Mouse (Mus musculus): ENCODE data around the gene Haus4.

Haus4 gene

DNA sequence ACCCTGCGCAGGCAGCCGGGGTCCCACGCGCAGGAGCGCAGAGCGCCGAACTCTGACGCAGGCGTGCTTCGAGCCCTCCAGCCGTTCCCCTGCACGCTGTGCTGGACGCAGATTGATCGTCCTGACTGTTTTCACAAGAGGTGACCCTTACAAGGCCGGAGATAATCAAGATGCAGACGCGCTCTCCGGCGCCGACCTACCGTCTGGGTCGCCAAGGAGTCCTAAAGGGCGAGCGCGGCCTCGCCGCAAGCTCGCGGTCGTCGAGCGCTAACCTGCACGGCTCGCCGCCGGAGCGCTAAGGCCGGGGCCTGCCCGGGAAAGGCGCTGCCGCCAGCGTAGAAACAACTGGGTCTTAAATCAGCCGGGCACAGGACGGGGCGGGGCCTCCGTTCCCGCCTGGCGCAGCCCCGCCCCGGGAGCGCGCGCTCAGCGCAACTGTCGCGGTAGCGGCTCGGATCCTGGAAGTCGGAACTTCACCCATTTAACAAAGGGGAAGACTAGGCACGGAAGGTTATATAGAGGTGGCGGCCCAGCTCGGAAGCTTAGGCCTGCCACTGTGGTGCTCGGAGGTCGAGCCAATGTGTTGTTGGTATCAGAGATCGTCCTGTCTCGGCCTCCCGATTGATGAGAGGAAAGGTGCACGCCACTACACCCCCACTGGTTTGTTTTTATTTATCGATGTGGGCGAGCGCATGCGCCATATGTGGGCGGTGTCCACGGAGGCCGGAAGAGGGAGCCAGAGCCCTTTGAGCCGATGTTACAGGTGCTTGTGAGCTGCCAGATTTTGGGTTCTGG is at the start of gene Haus4:
TSS of gene Haus4 (minus strand) at position 642 of the 795 bp plus-strand sequence.
- DNase-seq = peak; percentile 60 to 63

DNA sequence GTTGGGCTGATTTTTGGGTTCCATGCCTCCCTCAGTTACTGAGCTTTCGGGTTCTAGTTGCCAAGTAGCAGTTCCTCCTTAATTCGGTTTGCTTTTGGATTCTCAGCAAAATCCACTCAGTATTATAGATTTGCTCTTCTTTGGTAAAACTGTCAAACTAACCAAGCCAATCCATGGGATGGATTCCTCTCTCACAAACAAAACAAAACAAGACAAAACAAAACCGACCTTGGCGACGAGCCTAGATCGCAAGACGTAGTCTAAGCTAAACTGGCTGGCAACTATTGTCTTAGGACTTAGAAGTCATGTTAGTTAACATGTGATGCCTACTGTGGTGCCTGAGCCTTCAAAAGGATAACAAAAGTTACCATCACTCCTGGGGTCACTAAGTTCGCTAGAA is 49.3 kb upstream of the Haus4 start:
- no peak for DNase-seq

DNA sequence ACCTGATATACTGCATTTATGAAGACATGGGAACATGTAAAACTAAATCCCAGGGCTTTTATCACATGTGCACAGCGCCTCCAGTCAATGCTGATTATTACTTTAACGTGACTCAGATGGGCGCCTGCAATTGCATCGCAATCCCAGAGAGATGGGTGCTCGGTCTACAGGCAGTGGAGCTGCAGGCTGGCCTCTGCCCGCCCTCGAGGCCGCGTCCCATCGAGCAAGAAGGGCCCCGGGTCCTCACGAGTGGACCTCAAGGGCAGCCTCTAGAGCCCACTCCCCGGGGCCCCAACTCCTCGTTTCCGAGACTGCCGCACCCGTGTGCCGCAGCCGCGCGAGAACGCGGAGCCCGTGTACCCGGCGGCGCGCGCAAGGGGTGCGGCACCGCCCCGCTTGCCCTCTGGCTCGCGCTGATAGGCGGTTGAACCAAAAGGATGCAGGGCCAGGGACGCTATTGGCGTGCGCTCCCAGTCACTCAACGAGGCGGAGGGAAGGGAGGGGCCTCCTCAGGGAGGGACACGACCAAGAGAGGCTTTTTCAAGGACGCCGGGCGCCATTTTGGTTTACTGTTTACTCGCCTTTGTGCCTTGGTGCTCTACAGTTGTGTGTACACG is 48.7 kb upstream of the Haus4 start:
- DNase-seq = peak; percentile 94 to 97

DNA sequence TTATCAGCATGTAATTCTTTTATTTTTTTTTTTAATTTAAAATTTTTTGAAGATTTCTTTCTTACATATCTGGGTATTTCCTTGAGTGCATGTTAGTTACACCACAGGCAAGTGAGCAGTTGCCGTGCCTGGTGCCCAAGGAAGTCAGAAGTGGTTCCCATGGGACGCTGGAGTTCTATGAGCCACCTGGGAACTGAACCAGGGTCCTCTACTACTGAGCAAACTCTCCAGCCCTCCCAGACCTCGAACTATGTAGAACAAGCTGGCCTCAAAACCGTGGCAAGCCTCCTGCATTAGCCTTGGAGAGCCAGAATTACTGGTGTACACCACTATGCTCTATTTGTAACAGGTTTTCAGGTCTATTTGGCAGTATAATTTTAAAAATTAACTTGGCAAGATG is 48.2 kb upstream of the Haus4 start:
- no peak for DNase-seq

DNA sequence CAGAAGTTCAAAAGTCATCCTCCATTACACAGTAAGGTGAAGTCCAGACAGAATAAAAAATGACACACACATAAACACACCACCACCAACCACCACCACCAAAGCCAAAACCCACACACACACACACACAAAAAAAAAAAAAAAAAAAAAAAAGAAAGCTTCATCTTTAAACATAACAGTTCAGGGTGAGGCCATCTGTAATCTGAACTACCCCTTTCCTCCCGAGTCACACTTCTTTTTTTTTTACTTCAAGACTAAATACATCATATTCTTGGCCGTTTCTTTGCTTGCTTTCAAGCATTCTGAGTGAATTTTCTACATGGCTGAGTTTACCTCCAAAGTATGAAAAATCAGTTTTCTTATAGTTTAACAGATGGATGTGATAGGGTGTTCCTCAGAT is 47.2 kb upstream of the Haus4 start:
- DNase-seq = no peak

DNA sequence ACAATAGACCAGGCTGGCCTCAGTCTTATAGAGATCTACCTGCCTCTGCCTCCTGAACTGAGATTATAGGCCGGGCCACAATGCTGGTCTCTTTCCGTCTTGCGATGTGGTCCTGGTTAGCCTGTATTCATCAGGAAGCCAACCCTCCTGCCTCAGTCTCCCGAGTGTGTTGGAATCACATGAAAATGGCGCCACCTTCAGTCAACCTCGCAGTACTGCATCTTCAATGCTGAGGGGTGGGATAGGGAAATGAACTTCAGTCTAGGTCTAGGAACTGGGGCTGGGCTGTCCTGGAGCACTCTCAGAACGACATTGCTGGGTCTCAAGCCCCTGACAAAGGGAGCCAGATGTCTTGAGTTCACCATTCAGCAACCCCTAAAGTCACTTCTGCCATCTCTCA is 42.7 kb upstream of the Haus4 start:
- DNase-seq = no peak

DNA sequence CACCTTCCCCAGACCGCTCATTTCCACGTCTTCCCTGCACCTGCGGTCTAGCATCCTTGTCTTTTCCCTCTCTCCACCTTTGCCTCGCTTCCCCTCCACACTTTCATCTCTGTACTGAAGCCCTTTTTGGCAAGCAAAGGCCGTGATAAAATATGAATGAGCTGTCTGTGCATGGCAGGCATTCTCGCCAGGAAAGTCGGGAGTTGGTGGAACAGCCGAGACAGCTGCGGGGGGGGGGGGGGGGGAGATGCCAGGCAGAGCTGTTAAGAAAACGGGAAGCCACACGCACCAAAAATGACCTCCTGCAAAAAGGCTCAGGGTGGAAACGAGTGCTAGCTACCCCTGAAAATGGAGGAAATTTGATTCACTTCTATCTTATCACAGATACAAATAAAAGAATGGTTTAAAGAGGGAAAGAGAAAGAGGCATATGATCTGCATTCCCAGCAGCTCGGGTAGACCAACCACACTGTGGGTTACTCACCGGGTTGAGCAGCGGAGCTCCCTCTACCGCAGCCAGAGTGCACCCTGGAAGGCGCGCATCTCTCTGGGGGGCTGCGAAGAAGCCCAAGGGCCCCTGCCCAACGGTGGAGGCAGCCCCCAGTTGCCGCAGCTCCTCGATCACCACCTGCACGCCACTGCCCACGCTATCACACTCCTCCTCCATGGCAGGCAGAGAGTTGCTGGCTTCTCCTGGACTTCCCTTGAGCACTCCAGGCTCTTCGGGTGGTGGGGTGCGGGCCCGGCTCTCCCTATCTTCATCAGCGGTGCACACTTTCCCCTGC is 40.4 kb upstream of the Haus4 start:
- DNase-seq = no peak

DNA sequence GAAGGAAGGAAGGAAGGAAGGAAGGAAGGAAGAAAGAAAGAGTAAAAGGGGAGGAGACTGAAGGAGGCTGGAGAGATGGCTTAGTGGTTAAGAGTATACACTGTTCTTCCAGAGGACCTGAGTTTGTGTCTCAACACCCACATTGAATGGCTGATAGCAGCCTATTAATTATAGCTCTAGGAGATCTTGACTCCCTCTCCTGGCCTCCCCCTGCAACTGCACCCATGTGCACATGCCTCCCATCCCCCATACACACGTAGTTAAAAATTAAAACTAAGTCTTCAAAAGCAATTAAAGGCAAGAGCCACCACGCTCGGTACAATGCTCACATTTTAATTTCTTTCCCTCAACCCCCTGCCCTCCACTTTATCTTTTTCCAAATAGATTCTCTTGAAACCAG is 39.6 kb upstream of the Haus4 start:
- no peak for DNase-seq

DNA sequence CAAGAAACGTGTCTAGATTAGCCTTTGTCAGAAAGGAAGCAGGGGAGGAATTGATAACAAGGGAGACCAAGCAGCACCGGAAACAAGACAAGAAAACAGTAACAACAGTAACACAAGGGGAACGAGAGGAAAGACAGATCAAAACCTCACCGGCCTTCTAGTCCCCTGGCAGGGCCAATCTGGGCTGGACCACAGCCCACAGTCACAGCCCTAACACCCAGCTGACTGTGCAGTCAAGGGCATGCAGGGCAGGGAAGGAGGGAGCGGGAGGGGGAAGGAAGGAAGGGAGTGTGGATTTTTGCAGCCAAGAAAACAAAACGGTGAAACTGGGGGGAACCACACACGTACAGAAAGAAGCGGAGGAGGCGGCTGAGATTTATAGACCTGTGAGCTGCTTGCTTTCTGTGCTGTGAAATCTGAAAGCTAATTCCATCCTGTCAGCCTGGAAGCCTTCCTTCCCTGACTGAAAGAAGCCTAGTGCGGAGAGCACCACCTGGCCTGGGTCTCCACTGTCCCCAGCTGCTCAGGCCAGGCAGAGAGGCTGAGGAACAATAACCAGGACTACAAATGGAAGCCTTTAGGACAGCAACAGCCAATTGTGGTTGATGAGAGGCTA is 38.0 kb upstream of the Haus4 start:
- DNase-seq = no peak

DNA sequence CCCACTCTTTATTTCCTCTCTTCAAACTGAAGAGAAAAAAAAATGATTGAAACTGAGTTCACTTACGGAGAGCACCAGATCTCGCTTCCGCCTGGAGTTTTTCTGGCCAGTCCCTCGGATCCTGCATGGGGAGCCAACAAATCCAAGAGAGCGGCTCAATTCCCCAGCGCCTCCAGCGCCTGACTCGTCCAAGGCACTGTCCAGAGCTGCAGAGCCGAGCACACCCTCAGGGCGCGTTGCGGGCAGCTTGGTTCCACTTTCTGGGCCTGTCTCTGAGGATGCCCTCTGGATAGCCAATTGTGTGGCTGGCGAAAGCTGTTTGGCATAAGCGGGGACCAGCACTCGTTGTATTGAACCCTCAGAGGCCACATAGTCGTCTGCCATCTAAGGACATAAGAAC is 36.6 kb upstream of the Haus4 start:
- no peak for DNase-seq

DNA sequence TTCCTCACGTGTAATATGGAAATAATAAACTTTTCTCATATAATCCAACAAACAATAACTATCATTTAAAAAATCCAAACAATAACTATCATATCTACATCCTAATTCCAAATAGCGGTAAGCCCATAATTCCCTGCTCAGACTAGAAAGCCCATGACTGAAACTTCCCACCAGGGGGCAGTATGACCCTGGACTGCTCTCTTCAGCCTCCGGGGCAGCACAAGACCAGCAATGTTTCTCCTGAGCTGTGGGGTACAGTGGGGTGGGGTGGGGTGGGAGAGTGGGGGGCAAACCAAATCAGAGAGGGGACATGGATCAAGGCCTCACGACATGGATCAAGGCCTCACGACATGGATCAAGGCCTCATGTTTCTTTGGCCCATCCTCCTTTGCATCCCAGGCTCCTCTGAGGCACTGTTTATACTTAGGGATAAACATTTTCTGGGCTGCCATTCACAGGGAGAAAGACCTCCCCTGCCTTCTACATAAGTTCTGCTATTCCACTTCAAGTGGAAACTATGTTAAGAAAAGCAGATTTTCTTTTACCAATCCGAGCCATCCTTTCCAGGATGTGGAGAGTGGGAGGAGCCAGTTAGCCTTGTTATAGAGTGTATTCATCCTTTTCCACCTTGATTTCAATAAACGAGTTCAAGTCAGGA is 29.4 kb upstream of the Haus4 start:
- peak; percentile 67 for DNase-seq

DNA sequence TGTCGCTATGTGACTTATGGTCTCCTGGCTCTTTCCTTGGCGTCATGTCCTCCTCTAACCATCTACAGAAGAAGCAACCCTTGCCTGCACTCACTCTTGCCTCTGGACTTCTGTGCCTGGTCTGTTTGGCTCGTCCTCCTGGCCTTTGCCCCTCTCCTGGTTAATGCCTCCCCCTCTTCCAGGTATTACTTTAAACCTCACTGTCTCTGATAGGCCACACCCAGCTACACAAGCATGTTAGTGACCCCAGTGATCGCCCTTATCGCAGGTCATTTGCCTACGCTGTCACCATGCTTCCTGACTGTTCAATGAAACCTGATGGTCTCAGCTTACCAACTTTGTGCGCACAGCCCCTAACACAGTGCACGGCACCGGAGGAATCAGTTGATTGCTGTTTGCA is 28.1 kb upstream of the Haus4 start:
- no peak for DNase-seq

DNA sequence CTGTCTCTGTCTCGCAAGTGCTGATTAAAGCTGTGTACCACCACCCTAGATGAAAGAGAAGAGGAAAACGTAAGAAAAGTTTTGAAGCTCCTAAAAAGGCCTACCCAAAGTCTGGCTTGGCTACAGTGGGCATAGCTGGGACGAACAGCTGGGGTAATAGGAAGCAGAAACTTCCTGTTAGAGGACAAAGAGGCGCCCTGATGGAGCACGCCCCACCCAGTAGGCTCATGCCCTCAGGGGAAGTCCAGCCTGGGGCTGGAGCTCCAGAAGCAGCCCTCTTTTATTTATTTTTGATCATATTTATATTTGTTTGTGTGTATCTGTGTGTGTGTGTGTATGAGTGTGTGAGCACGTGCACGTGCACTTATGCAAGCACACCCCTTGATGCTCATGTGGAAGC is 25.2 kb upstream of the Haus4 start:
- DNase-seq = no peak

DNA sequence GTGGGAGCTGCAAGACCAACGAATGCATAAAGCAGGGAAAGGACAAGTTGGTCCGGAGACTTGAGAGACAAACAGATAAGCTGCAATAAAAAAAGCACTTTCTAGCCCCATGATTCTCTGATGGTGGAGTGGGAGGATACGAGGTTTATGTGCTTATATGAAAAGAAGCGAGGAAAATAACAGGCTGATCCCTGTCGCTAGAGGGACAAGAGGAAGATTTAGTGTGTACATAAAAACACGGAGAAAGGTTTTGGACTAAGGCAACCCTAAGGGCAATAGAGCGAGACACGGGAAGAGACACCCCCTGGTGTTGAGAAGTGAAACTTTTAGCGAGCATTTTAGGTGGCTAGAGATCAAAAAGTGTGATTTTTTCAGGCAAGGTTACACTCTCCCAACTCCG is 23.6 kb upstream of the Haus4 start:
- no peak for DNase-seq

DNA sequence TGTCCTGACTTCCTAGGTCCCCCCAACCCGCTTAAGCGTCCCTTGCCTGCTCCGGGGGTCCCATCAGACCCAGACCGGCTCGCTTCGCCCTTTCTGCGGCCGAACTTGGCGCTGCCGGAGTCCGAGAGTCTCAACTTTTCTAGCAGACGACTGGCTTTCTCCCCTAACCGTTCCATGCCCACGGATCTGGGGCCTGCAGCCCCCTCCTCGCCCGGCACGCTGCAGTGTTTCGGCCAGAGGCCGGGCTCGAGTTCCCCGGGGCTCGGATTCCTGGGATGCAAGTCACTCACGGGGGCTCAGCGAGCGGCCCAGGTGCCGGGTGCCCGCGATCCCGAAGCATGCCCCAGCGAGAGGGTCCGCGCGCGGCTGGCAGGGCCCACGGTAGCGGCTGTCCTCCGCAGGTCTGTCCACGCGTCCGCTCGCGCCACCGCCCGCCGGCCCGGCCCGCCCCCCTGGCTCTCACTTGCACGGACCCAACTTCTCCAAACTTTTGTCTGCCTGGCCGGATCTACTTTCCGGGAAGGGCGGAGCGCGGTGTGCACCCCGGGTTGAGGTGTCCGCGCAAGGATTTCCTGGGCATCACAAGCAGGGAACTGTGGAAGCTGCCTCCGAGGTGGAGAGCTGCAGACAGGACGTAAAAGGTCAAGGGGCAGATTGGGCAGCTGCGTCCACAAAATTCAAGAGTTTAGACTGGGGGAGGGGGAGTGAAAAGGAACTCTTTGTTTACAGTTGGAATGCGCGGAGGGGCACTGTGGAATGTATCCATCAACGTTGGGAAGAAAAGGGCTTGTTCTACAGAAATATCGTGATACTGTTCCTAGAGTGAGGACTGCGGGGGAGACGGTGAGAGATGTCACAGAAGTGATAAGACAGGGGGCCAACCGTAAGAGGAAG is 22.9 kb upstream of the Haus4 start, which contains the start of gene Ajuba:
TSS of gene Ajuba (minus strand) at position 470 of the 894 bp plus-strand sequence.
- DNase-seq = peak; percentile 45 to 49

DNA sequence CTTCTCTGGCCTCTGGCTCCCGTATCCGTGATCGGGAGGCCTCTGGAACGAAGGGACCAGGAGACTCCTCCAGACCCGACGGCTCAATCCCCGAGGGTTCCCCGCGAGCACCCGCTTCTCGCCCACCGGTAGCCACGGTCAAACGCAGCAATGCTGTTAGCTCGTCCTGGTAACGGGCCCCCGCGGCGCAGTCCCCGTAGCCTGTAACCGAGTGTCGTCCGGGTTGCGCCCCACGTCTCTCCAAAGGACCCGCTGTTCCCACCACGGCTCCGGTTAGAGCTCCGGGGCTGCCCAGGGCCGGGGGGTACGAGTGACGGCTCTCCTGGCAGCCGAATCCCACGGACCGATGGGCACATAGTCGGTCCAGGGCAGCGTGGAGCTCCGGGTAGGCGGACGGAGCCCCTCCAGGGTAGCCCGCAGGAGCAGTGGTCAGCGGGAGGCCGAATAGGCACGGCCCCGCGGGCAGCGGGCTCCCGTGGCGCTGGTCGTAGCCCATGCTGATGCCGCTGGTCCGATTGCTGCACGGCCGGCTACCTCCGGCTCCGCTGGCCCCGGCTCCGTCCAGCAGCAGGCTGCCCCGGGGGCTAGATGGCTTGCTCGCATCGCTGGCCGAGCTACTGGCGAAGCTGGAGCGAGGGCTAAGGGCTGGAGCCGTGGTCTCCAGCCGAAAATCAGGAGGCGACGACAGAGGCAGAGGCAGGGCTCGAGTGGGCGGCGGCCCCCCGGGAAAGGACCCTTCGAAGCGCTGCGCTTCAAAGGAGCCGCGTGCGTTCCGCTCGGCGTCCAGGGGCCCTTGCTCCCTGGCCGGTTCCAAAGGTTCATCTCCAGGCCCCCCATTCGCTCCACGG is 22.0 kb upstream of the Haus4 start:
- DNase-seq = no peak

DNA sequence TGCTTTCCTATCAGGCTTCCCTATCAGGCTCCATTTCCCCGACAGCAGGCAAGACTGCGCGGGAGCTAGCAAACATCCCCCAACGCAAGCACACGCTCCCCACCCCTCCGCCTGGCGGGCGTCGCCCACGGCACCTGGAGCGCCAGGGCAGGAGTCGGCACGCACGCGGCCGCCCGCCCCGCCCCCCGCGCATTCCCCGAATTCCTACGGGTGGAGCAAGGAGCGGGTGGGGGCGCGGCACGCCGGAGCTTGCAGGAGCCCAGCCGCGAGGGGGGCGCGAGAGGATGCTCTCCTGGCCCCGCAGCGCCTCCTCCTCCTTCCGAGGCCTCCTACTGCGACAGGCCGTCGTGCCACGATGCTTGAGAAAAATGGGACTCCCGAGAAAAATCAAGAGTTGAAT is 21.2 kb upstream of the Haus4 start:
- DNase-seq = no peak

DNA sequence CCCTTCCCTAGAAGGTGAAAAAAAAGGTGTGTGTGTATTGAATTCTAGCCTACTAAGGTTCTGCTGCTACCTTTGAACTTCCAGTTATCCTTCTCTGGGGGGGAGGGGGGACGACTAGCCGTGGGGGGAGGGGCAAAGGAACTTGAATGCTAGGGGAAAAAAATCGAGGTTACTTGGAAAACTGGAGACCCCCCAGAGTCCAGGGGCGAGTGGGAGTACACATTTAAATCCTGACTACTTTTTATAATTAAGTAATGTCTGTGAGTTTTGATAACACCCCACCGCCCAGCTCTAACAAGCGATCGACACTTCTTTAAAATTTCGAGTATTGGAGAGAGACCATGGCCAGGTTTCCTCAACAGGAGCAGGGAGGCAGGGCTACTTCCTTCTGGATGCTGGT is 20.6 kb upstream of the Haus4 start:
- DNase-seq = no peak

DNA sequence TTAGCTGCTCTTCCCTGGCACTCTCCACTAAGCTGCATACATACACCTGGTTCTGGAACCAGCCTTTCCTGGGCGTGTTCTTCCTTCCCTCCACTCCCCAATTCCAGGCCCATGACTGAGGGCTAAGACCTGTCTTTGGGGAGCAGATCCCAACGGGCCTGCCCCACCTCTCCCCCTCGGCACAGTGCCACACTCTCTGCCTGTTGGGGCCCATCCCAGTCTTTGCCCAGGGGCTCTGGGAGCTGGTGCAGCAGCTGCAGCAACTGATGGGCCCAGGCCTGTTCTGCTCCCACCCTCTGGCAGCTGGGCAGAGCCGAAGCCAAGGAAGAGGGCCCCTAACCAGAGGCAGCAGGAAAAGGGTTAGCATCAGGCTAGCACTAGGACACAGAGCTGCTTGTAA is 19.8 kb upstream of the Haus4 start:
- no peak for DNase-seq

Data from cerebellum, postnatal 36 days (tissue).